Mouse (Mus musculus) cerebral cortex, adult 2 months (tissue): ENCODE measurements around the gene Arf4.

Source experiments
- WGBS: fragments of 180-500 bp; shearing (Covaris S2); methylation state at CpG from one replicate; pipeline ENCODE4 v1.1.7; 2018; 5-methylcytosine and 5-hydroxymethylcytosine counted together

Gene Arf4

GRCm38 (mm10) chr14:26667991-26668370 is 30.1 kb downstream of the Arf4 start:
- WGBS: 18% methylated on average over 6 of the region's 6 CpGs

GRCm38 (mm10) chr14:26668371-26669291 is 30.8 kb downstream of the Arf4 start:
- under 1% methylated on average over 73 of the region's 73 CpGs for WGBS

GRCm38 (mm10) chr14:26669292-26670073 is 31.6 kb downstream of the Arf4 start, which contains the start of gene Pde12:
TSS of gene Pde12 (minus strand) at chr14:26669883.
- WGBS: under 1% methylated on average over 70 of the region's 70 CpGs

GRCm38 (mm10) chr14:26671870-26672615 is 34.2 kb downstream of the Arf4 start:
- WGBS: 60% methylated on average over 17 of the region's 17 CpGs

- WGBS: 90% methylated on average over 2 of the region's 2 CpGs
Measured at GRCm38 (mm10) chr14:26674476-26675169, 36.7 kb downstream of the Arf4 start.

GRCm38 (mm10) chr14:26675371-26675770 is 37.5 kb downstream of the Arf4 start:
- WGBS: 15% methylated on average over 12 of the region's 12 CpGs

- 80% methylated on average over 5 of the region's 5 CpGs for WGBS
Measured at GRCm38 (mm10) chr14:26675791-26676190, 37.9 kb downstream of the Arf4 start.

GRCm38 (mm10) chr14:26690727-26691126 is 52.9 kb downstream of the Arf4 start:
- WGBS: 75% methylated on average over 2 of the region's 2 CpGs

GRCm38 (mm10) chr14:26691363-26691762 is 53.5 kb downstream of the Arf4 start:
- WGBS: 45% methylated on average over 2 of the region's 2 CpGs

GRCm38 (mm10) chr14:26692974-26693373 is 55.1 kb downstream of the Arf4 start, which contains the start of gene Dnah12:
TSS of gene Dnah12 (plus strand) at chr14:26693274.
- 79% methylated on average over 3 of the region's 3 CpGs for WGBS

GRCm38 (mm10) chr14:26705246-26705645 is 67.4 kb downstream of the Arf4 start:
- 90% methylated on average over 5 of the region's 5 CpGs for WGBS
